Mouse (Mus musculus) CD4-positive, CD25-positive, alpha-beta regulatory T cell, adult 2 months (primary cell): ENCODE results near the gene Tnnc1.

Experiments used
- DNase-seq: peaks from one replicate; pipeline ENCODE4 v3.0.0-alpha.2; 2012; ENCODE audit warnings: low read depth, low spot score

The Tnnc1 gene

DNA sequence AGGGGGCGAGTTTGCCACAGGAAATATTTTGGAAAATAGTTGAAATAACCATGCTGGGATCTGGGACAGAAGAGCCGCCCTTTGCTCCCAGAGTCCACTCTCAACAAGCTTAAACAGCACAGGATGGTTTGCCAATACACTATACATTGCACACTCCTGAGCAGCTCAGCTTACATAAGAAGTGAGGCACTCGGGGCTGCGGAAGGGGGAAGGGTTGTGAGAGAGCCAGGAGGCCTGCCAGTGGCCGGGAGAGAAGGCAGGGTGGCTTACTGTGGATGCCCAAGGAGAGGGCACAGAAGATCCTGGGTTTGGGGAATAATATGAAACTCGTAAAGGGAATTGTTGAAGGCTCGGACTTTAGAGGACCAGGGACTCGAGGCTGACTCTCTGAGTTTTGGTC, 5.8 kb downstream of the Tnnc1 start:
- no peak for DNase-seq

DNA sequence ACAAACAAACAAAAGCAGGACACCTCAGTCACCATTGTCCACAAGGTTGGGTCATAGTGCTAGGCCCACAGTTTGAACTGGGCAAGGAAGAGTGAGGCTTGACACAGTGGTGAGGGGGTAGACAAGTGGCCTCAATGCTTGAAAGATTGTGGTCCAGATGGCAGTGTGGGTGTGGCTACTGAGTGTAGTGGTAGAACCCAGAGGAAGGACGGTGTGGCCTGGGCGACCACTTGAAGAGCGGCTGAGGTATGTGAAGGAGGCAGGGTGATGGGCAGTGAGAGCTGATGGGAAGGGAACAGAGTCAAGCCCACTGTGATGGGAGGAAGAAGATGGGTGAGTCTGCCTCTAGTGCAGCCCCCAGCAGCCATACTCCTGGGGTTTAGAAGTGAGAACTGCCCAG, 6.6 kb downstream of the Tnnc1 start:
- DNase-seq: no peak

DNA sequence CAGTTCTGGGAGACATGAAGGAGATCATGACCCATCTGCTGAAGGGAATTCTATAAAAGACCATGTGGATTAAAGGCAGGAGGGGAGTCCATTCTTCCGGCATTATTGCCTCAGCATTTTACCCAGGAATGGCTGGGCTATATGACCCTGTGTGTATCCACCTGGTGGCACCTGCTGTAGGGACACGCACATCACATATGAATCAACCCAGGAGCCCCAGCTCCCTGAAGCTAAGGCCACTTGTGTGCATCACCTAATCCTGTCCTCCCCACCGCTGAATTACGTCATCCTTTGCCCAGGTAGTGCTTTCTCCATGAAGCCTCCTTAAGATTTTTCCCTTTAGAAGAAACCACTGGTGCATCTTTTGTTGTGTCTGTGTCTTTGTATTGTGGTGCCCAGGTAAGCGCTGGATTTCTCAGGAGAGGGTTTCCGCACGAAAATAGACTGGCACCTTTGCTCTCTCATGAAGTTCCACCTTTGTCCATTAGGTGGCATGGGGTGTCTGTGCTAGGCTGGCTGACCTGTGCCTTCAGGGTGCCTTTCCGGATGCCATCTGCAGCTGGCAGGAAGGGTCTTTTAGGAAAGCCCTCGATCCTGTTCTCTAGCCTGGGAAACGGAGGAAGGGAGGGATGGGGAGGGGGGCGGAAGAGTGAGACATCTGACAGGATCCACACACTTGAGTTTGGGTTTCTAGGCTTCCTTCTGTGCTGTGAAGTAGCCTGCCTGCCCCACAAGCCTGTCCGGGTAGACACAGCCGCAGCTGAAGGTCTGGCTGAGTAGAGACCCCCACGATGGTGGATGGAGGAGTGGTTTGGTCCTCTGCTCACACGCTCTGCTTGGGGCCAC, 7.3 kb downstream of the Tnnc1 start:
- peak; percentile 87 for DNase-seq

DNA sequence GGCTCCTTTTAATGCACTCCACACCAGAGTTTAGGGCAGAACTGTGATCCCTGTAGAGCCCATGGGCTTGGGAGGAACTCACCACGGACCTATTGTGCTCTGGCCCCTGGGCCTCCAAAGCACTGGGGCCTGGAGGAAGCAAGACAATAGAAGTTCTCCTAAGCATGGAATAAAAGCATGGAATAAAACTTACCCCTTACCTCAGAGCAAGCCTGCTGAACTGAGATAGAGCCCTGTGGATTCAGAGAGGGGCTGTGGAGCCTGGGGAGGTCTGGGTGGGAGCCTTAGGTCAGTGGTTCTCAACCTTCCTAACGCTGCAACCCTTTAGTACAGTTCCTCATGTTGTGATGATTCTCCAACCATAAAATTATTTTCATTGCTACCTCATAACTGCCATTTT, 8.7 kb downstream of the Tnnc1 start, which contains the start of gene Nisch:
Gene Nisch (minus strand): TSS at position 101 of the 400 bp plus-strand sequence.
- no peak for DNase-seq

DNA sequence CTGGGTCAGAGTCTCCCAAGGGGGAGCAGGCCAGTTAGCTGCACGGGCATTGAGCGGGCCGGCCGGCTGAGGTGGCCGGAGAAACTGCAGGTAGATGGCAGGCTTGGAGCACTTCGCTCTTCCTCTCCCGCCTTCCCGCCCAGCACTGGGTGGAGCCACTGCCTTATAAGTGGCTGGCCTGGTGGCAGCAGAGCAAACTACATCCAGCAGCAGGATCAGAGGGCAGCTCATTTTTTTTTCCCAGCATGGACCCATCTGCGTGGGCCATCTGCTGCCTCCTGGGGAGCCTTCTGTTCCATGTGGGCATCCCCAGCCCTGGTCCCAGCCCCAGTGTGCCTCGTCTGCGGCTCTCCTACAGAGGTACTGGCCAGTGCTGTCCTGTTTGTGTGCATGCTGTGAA, 9.6 kb downstream of the Tnnc1 start, which contains the start of gene Sema3g:
Gene Sema3g (plus strand): TSS at position 195 of the 400 bp plus-strand sequence.
- DNase-seq: peak; percentile 31

DNA sequence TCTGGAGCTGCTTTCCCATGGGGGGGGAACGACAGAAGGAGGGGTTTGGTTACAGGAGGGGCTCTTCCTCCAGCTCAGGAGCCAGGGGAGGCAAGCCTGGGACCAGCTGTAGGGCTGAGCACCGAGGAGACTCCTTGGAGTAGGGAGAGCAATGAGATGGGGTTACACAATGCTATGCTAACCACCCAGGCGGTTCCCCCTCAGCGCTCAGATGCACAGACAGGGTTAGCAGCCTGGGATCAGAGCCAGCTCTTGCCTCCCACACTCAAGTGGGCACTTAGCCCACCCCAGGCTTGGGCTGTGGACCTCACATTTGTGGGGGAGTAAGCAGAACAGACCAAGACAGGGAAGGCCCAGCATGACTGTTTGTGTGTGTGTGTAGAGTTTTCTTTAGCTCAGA, 18.9 kb downstream of the Tnnc1 start:
- DNase-seq: no peak

DNA sequence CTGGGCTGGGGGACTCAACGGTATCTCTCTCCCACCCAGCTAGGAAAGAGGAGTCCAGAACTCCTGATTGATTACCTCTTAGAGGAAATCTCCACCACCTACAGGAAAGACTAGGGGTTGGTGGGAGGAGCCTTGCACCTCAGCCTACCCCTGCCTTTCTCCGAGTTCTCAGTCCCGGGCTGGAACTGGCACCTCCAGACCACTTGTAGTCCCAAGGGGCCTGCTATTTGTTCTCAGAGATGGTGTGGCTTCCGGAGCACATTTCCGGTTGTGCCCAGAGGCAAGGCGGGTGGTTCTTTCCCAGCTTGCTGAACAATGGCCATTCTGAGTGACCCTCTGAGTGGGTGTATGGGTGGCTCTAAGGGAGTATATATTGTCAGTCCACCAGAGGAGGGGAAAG, 20.1 kb downstream of the Tnnc1 start:
- DNase-seq: no peak

DNA sequence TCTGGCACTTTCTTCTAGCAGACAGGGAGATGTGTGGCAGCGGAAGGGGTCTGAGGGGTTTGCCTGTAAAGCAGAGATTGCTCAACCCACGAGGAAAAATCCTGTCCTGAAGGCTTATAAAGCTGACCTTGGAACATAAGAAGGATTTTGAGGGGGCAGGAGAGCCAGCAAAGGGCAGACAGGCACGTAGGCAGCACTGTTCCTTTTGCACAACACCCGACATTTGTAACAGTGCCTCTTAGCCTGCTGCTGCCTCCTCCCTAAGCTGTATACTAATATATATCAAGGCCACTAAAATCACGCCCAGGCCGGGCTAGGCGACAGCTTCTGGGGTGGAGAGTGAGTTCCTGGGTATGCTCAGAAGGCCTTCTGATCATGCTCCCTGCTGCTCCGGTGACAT, 22.3 kb downstream of the Tnnc1 start:
- no peak for DNase-seq

DNA sequence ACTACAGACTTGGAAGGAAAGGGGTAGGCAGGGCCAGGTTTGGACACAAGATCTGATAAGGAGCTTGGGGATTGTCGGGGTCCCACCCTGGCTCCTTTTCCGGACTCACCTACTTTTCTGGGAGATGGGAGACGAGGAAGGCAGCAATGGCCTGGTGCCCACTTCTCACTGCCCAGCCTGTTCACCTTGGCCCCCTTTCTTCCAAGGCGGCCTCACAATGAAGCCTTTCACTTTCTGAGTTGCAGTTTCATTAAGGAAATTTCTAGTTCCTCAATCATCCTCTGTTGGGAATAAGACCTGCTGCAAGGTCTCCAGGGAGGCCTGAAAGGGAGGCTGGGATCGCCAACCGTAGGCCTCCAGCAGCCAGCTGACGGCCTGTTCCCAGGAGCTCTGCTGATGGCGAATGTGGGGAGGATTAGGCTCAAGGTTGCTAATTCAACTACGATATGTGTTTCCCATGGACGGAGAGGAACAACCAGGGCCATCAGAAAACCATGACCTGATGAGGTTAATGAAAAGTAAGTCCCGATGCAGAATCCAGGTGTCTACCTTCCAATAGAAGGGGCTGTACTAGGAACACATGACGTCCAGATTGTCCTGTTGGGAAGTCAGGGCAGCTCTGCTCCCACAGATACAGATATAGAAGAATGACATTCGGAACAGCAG, 24.4 kb downstream of the Tnnc1 start:
- no peak for DNase-seq

DNA sequence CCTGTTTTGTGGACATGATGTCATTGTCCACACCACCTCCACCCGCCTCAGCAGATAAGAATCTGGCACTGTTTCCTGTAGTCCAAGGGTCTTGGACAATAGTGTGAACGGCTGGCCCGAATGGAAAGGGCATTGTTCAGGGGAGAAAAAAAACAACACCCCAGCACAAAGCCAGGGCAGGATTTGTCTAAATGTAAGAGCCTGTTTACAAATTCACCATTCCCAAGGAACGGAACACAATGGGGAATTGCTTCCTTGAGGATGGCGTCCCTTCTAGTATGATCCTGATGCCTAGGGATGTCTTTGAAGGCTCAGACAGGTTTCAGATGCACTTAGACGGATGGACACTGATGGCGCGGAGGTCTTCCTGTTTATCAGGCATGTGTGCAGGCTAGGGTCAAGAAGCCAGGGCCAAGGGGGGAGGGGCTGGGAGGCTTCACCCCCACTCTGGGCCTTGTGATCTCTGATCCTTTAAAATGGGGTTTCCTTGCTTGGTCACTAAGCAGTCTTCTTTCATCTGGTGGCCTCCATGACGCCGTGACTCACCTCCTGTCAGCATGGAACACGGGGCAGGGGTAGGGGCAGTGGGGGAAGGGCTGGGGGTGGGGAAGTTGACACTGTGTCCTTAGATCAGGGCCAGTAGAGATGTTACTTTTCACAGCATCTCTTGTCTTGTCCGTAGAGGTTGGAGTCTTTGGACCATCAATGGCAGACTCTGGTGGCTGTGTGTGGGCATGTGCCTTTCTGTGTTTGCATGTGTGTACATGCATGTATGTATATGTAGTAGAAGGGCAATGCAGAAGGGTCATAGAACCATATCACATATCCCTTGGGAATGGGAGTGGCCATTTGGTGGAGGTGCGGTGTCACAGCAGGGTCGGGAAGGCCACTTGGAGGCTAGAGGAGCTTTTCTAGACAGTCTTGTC, 25.2 kb downstream of the Tnnc1 start:
- DNase-seq: no peak

DNA sequence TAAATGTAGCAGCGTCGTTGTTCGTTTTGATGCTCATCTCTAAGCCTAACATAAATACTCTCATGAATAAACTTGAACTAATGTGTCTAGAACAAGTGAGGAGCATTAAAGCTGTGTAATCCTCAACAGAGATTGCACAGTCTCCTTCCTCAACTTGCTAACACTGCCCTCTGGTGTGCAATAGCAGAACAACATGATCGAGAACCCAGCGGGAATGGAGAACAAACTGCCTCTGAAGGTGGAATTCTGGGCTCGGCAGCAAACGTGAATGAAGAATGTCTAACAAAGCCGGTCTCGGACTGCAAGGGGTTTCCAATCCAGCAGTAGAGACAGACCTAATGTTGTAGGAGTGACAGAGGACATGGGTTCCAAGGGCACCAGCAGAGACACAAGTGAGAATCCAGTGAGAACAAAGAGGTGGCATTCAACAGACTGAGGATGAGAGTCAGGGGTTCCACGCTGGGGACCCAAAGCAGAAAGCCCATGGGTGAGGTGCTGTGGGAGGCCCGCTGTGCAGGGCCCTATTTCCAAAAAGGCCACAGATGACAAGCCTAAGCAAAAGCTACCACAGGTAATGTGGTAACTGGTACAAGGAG, 26.0 kb downstream of the Tnnc1 start:
- peak; percentile 82 for DNase-seq

DNA sequence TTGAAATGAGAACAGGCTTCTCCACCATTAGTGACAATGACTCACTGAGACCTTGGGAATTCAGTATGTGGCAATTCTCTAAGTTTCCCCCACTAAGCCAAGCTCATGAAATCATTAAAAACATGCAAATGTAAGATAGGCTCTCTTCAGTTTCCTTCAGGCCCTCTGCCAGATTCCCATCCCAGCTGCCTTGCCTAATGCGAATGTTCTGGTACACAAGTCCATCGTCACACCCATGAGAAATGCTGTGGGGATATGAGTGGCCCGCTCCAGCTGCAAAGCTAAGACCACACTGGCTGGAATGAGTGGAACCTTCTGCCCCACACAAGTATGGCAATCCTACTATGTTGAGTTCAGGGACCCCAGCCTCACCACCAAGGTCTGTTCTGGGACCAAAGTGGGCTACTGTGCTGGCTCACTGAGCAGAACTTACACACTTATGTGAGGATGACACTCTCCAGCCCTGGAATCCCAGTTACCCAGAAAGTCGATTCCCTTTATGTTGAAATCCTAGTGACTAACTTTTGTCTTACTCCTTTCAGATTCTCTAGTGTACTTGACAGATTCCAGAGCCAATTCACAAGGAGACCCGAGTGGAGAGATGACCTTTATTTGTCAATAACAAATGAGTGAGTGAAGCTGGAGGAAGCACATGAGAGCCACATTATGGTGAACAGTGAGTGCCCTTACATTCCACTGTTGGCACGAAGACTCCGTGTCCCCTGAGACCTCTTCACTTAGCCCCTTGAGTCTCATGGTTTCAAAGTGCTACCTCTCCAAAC, 29.2 kb downstream of the Tnnc1 start:
- DNase-seq: no peak

DNA sequence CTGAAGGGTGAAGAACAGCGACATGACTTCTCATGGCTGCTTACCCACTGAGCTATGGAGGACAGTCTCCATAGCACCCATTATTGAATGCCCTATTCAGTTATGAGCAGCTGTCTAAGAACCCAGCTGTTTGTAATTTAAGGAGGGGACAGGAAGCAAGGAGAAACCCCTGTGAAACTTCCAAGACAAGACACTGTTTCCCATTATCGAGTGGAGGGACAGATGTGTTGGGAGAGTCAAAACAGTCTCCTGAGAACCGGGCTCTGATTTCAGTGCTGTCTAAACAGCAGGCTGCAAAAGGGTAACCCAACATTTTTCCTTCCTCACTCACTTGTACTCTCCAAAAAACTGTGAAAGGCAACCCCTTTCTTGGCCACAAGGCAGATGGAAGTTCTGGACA, 32.4 kb downstream of the Tnnc1 start:
- no peak for DNase-seq

DNA sequence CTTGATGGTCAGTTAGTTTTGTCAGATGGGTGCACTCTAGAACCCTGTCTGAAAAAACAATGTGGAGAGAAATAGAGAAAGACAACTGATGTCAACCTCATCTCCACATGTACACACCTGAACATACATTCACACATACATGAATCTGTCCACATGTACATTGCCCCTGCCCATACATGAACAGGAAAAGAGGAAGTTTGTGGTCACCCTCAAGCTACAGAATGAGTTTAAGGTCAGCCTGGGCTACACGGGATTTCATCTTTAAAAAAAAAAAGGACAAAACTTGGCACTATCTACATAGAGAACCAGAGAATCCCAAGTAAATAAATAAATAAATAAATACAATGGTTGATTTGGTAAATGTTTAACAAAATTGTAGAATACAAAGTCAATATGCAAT, 36.7 kb downstream of the Tnnc1 start:
- no peak for DNase-seq

DNA sequence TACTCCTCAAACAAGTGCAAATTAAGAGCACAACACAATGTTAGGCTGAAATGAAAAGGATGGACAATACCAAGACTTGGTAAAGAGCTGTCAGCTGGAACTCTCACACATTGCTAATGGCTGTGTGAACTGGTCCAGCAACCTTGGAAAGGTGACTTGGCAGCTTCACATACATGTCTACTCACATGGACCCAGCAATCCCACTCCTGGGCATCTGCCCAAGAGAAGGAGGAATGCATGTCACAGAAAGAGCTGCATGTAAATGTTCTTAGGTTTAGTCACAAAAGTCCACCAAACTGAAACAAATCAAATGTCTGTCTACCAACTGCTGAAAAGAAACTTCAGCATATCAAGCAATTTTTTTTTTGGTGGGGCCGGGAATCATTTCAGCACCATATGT, 37.8 kb downstream of the Tnnc1 start:
- no peak for DNase-seq

DNA sequence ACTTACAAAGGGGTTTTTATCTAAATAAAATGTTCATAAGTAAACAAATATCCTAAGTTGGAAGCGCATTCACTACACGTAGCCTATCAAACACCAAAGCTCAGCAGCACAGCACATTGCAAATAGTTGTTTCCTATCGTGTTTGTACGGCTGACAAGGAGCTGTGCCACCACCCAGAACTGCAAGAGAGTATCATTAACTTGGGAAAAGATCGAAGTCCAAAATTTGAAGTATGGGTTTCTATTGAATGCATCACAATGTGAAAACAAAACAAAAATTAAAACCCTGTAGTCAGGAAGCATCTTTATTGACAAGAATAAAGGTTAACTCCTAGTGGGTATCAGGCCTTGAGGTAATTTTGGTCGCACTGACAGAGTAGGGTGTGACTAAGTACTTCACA, 40.3 kb downstream of the Tnnc1 start:
- no peak for DNase-seq

DNA sequence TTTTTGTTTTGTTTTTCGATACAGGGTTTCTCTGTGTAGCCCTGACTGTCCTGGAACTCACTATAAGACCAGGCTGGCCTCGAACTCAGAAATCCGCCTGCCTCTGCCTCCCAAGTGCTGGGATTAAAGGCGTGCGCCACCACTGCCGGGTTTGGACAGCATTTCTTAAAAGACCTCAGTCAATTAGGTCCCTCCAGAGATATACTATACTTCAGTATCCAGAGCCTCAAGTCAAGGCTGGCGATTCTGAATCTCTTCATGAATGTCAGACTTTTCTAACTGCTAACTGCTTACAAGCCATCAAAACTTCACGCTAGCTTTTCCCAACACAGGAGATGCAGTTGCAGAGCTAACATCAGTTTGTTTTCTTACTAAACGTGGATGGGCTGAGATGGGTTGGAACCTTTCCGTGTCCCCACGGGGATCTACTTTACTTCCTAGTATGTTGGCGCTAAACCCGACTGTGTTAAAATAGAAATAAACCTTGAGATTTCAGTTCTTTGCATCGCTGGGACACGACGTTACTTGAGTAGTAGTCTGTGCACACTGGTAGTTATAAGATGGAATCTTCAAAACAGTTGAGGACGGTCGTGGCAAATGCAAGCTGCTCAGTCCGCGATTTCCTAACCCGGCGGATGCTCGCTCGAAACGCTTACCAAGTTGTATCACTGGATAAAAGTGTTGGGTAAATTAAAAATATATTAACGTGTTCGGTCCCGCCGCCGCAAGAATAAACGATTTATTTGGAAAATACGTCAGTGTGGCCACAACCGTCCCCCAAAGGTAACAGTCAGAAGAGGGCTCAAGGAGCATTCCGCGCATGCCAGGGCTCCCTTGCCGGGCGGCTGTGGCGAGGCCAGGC, 42.3 kb downstream of the Tnnc1 start:
- DNase-seq: no peak

DNA sequence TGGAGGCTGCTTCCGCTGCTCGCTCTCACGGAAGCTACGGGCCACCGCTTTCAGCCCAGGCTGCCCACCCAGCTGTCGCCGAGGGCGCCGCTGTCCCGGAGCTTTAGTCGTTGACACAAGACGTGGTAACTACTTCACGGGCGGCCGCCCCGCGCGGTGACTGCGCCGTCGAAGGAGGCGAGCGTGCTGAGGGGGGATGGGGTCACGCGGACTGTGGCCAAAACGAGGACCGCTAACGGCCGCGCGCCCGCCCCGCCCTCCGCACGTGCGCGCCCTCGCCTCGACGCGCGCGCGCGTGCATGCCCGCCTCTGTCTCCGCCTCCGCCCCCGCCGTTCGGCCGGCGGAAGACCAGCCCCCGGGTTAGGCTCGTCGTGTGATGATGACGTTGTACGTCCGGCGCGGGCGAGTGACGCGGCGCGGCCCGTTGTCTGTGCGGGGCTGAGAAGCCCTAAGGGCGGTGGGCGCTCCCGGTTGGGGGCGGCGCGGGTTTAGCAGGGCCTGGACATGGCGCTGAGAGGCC, 43.0 kb downstream of the Tnnc1 start, which contains the start of the genes Phf7 and Bap1:
Gene Phf7 (minus strand): TSS at position 234 of the 521 bp plus-strand sequence.
Gene Bap1 (plus strand): TSS at position 367 of the 521 bp plus-strand sequence.
- DNase-seq: peak; percentile 97

DNA sequence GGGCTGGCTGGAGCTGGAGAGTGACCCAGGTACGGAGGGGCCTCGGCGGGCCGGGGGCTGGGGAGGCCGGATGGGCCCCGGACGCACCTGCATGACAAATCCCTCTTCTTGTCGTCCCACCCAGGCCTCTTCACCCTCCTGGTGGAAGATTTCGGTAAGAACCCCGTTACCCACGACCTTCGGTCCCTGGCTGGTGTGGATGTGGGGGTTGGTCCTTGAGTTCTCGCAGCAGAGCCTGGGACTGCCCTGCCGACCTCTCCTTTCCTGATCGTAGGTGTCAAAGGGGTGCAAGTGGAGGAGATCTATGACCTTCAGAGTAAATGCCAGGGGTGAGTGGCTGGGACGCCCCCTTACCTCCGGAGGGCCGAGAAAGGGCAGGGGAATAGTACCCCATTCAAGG, 43.5 kb downstream of the Tnnc1 start:
- no peak for DNase-seq
